Mouse (Mus musculus): ENCODE results near the gene Ak4.

Ak4 gene

DNA sequence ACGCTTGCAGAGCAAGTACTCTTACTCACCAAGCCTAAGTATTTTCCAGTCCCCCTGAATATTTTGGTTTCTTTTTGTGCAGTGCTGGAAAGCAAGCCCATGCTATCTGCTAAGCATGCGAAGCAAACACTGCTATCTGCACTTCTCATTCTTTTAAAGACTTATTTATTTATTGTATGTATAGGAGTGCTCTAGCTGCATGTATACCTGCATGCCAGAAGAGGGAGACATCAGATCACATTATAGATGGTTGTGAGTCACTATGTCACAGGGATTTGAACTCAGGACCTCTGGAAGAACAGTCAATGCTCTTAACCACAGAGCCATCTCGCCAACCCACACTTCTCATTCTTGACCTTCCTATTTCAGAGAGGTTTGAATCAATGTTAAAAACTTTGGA, 94.2 kb downstream of the Ak4 start:
- whole genome bisulfite sequencing, result 91% methylated on average over 3 of the region's 3 CpGs

GRCm38 (mm10) chr4:101515853-101516252, 96.8 kb downstream of the Ak4 start:
- WGBS, result 74% methylated on average over 14 of the region's 14 CpGs

All from cerebral cortex, adult 2 months (tissue).